Mouse (Mus musculus) liver, postnatal 0 days (tissue): ENCODE measurements around the gene Asic4. TPM values are rescaled to one million over a fixed set of nuclear protein-coding genes. Genes with fewer than 3 reads are reported as not detected.

Experiments
- ATAC-seq: fragments of 200-750 bp; cut with Nextera tagmentation; 2 replicates; pipeline ENCODE4 v1.8.0; 2017; ENCODE audit warnings: mild to moderate bottlenecking, moderate library complexity
- DNase-seq: peaks from one replicate; pipeline ENCODE4 v3.0.0-alpha.2; 2016
- H3K27ac ChIP-seq: fragments of 300-500 bp; sonication (generic); 2 replicates; pipeline ENCODE4 v1.5.1; 2014; ENCODE audit warnings: antibody characterized with exemption, moderate library complexity, mild to moderate bottlenecking, low read depth
- H3K27me3 ChIP-seq: fragments of 300-500 bp; sonication (generic); 2 replicates; pipeline ENCODE4 v1.6.1; 2014; ENCODE audit warnings: low read length, control low read depth, mixed read lengths; ENCODE audit not compliant: insufficient read depth
- H3K36me3 ChIP-seq: fragments of 300-500 bp; sonication (generic); replicated peaks from 2 replicates; pipeline ENCODE4 v1.6.1; 2014; ENCODE audit warnings: mild to moderate bottlenecking, control low read depth, low read length, moderate library complexity, mixed read lengths; ENCODE audit not compliant: insufficient read depth
- H3K4me1 ChIP-seq: fragments of 300-500 bp; sonication (generic); 2 replicates; pipeline ENCODE4 v1.6.1; 2014; ENCODE audit warnings: antibody characterized with exemption, mild to moderate bottlenecking, control low read depth; ENCODE audit not compliant: insufficient read depth
- H3K4me2 ChIP-seq: fragments of 300-500 bp; sonication (generic); 2 replicates; pipeline ENCODE4 v1.6.1; 2014; ENCODE audit warnings: low read depth, mild to moderate bottlenecking, low read length, moderate library complexity, mixed read lengths
- H3K4me3 ChIP-seq: fragments of 300-500 bp; sonication (generic); 2 replicates; pipeline ENCODE4 v1.5.1; 2014; ENCODE audit warnings: low read depth, low read length
- H3K9ac ChIP-seq: fragments of 300-500 bp; sonication (generic); replicated peaks from 2 replicates; pipeline ENCODE4 v1.6.1; 2014; ENCODE audit warnings: mild to moderate bottlenecking, moderate library complexity
- H3K9me3 ChIP-seq: fragments of 300-500 bp; sonication (generic); 2 replicates; pipeline ENCODE4 v1.6.1; 2016; ENCODE audit warnings: mild to moderate bottlenecking, control low read depth, low read length, mixed read lengths
- CTCF ChIP-seq: sonication (generic); IDR thresholded peaks from 2 replicates; pipeline ENCODE4 v1.5.1; 2016; ENCODE audit warnings: antibody characterized with exemption, low read depth
- EP300 ChIP-seq: IDR thresholded peaks from 2 replicates; pipeline ENCODE4 v1.6.1; 2016; ENCODE audit warnings: antibody characterized with exemption, low read depth, mild to moderate bottlenecking
- WGBS: fragments of 180-500 bp; shearing (Covaris S2); extraction: QIAGEN DNeasy Blood & Tissue Kit; methylation state at CpG from one replicate; pipeline ENCODE4 v1.1.7; 2014; ENCODE audit not compliant: insufficient replicate concordance; 5-methylcytosine and 5-hydroxymethylcytosine counted together
- polyA plus RNA-seq: library from polyadenylated mRNA; unstranded; fragments of >200 nt; fragmentation: Nextera tagmentation; extraction: Ambion mirVana; gene quantifications from 2 replicates; pipeline ENCODE4 v1.2.1, GENCODE M21; 2015

The Asic4 gene
- polyA plus RNA-seq, 1 experiment from 2014 or later = not detected

- ATAC-seq = peak; percentile 58
- 13% methylated on average over 23 of the region's 23 CpGs for WGBS
Measured at GRCm38 (mm10) chr1:75458789-75459684, 8.8 kb downstream of the Asic4 start.

GRCm38 (mm10) chr1:75460297-75460696, 10.1 kb downstream of the Asic4 start:
- H3K4me1 ChIP-seq = peaks cover 19% of the 10 kb centered on the region
- WGBS = 49% methylated on average over 7 of the region's 7 CpGs
- peaks cover 51% of the 10 kb centered on the region for H3K27me3 ChIP-seq

More at GRCm38 (mm10) chr1:75458789-75459684, 8.8 kb downstream of the Asic4 start:
- Histone ChIP-seq H3K27ac (no peak overlapping the region), H3K4me2 (peak overlapping the region; percentile 59), H3K9me3 (no peaks in the 10 kb centered on the region), H3K4me1 (peaks cover 13% of the 10 kb centered on the region), H3K36me3 (no peaks in the 10 kb centered on the region), H3K9ac (0 out of 2 replicates have a peak overlapping the region, but pooled peaks have one; percentile 0), H3K27me3 (peaks cover 55% of the 10 kb centered on the region), H3K4me3 (peak overlapping the region; percentile 22)
- DNase-seq = no peak
- no peak for TF ChIP-seq EP300
- no peak for TF ChIP-seq CTCF

GRCm38 (mm10) chr1:75462636-75463035, 12.4 kb downstream of the Asic4 start:
- no peak for DNase-seq
- Histone ChIP-seq H3K4me3 (no peak overlapping the region), H3K27me3 (peaks cover 41% of the 10 kb centered on the region), H3K9ac (no peak overlapping the region), H3K27ac (no peak overlapping the region), H3K4me2 (no peak overlapping the region), H3K36me3 (no peaks in the 10 kb centered on the region), H3K9me3 (no peaks in the 10 kb centered on the region), H3K4me1 (peaks cover 19% of the 10 kb centered on the region)
- WGBS = 38% methylated on average over 1 of the region's 1 CpGs
- TF ChIP-seq EP300 = no peak
- no peak for TF ChIP-seq CTCF
- peak; percentile 28; the same call in 1 of the 2 replicates for ATAC-seq

More at GRCm38 (mm10) chr1:75460297-75460696, 10.1 kb downstream of the Asic4 start:
- DNase-seq (no peak), ATAC-seq (no peak)
- no peak overlapping the region for H3K9ac ChIP-seq
- no peaks in the 10 kb centered on the region for H3K9me3 ChIP-seq
- TF ChIP-seq CTCF (no peak), EP300 (no peak)
- H3K27ac ChIP-seq = no peak overlapping the region
- no peak overlapping the region for H3K4me2 ChIP-seq
- H3K4me3 ChIP-seq = no peak overlapping the region
- no peaks in the 10 kb centered on the region for H3K36me3 ChIP-seq

GRCm38 (mm10) chr1:75463652-75464204, 13.5 kb downstream of the Asic4 start:
- ATAC-seq = peak; percentile 51
- Histone ChIP-seq H3K4me2 (peak overlapping the region; percentile 3; the same call in 1 of the 2 replicates), H3K27ac (no peak overlapping the region), H3K9me3 (no peaks in the 10 kb centered on the region), H3K4me3 (no peak overlapping the region), H3K27me3 (peaks cover 41% of the 10 kb centered on the region), H3K36me3 (no peaks in the 10 kb centered on the region), H3K9ac (peak overlapping the region; percentile 30; the same call in 1 of the 2 replicates), H3K4me1 (0 out of 2 replicates have a peak, but pooled peaks cover 10% of the 10 kb centered on the region)
- 51% methylated on average over 5 of the region's 5 CpGs for WGBS
- DNase-seq = no peak
- TF ChIP-seq CTCF (no peak), EP300 (no peak; the same call in 1 of the 2 replicates)

GRCm38 (mm10) chr1:75467215-75467927, 17.1 kb downstream of the Asic4 start:
- Histone ChIP-seq H3K4me2 (no peak overlapping the region), H3K27ac (no peak overlapping the region), H3K4me1 (0 out of 2 replicates have a peak, but pooled peaks cover 10% of the 10 kb centered on the region), H3K27me3 (peaks cover 42% of the 10 kb centered on the region), H3K9me3 (no peaks in the 10 kb centered on the region), H3K4me3 (no peak overlapping the region), H3K36me3 (no peaks in the 10 kb centered on the region), H3K9ac (no peak overlapping the region)
- 11% methylated on average over 14 of the region's 14 CpGs for WGBS
- peak; percentile 66 for ATAC-seq
- TF ChIP-seq CTCF (peak; percentile 90), EP300 (no peak)
- peak; percentile 82 for DNase-seq
